Mouse (Mus musculus) erythroid progenitor cell, adult 5-6 weeks (primary cell): ENCODE results near the gene Umad1. TPM values are rescaled to one million over a fixed set of nuclear protein-coding genes. Genes with fewer than 3 reads are reported as not detected.

ENCODE experiments used
- ATAC-seq: replicated peaks from 2 replicates; pipeline ENCODE4 v1.8.0; 2016; ENCODE audit warnings: moderate number of reproducible peaks, mild to moderate bottlenecking, moderate TSS enrichment, inconsistent platforms; ENCODE audit not compliant: poor library complexity, low FRiP score, severe bottlenecking
- total RNA-seq, 2 experiments: library from RNA; stranded (forward) in 1 of 2; stranded (reverse) in 1 of 2; fragments of 150-400 nt in 1 of 2; fragments of 186-747, 209-891 nt in 1 of 2; gene quantifications; 2 replicates each; pipeline versions ENCODE4 v1.2.3 to v1.2.4; 2015 to 2017; ENCODE audit warnings: low replicate concordance in 2 of 2

The Umad1 gene
- total RNA-seq (2015; ENCODE audit: low replicate concordance), result 7.9 and 31.9 TPM in 2 replicates
- 14.0 and 27.2 TPM in 2 replicates for total RNA-seq (2017; ENCODE audit: low replicate concordance)

- peak; percentile 95 for ATAC-seq
These were observed at the start of gene Umad1, which contains the start of the genes Rpa3 and Gm45062 for GRCm38 (mm10) chr6:8259004-8259666. TSS of gene Umad1 (plus strand) at chr6:8259288. TSS of gene Rpa3 (minus strand) at chr6:8259173. TSS of gene Gm45062 (plus strand) at chr6:8259450.

GRCm38 (mm10) chr6:8209866-8210186 is 49.3 kb upstream of the Umad1 start:
- ATAC-seq, result peak; percentile 14; the same call in 1 of the 2 replicates

- no peak for ATAC-seq
These were observed 48.4 kb upstream of the Umad1 start for GRCm38 (mm10) chr6:8210661-8211060.

GRCm38 (mm10) chr6:8227035-8227434 is 32.1 kb upstream of the Umad1 start:
- no peak for ATAC-seq

GRCm38 (mm10) chr6:8228596-8228995 is 30.5 kb upstream of the Umad1 start:
- ATAC-seq, result no peak

- ATAC-seq, result peak; percentile 36; the same call in 1 of the 2 replicates
These were observed 772 bp upstream of the Umad1 start for GRCm38 (mm10) chr6:8258316-8258715.

GRCm38 (mm10) chr6:8259667-8260044 is 568 bp downstream of the Umad1 start:
- peak; percentile 23 for ATAC-seq

- ATAC-seq, result no peak
These were observed 12.0 kb downstream of the Umad1 start for GRCm38 (mm10) chr6:8271047-8271446.

GRCm38 (mm10) chr6:8274387-8275054 is 15.4 kb downstream of the Umad1 start:
- ATAC-seq, result peak; percentile 91

- peak; percentile 66; the same call in 1 of the 2 replicates for ATAC-seq
These were observed 16.0 kb downstream of the Umad1 start for GRCm38 (mm10) chr6:8275098-8275497.

- no peak for ATAC-seq
These were observed 17.3 kb downstream of the Umad1 start for GRCm38 (mm10) chr6:8276431-8276830.

- no peak for ATAC-seq
These were observed 19.4 kb downstream of the Umad1 start for GRCm38 (mm10) chr6:8278426-8279002.

- ATAC-seq, result no peak
These were observed 24.2 kb downstream of the Umad1 start for GRCm38 (mm10) chr6:8283255-8283654.

- ATAC-seq, result no peak
These were observed 26.4 kb downstream of the Umad1 start for GRCm38 (mm10) chr6:8285401-8285960.

- no peak for ATAC-seq
These were observed 27.1 kb downstream of the Umad1 start for GRCm38 (mm10) chr6:8286146-8286545.

GRCm38 (mm10) chr6:8288755-8289580 is 29.9 kb downstream of the Umad1 start:
- no peak for ATAC-seq

GRCm38 (mm10) chr6:8294048-8294784 is 35.1 kb downstream of the Umad1 start:
- no peak for ATAC-seq

- ATAC-seq, result no peak
These were observed 40.2 kb downstream of the Umad1 start for GRCm38 (mm10) chr6:8299066-8299863.
